Mouse (Mus musculus) bone marrow, adult 2 months (tissue): ENCODE measurements around the gene Soga3. TPM values are rescaled to one million over a fixed set of nuclear protein-coding genes. Genes with fewer than 3 reads are reported as not detected.

Experiments used
- H3K27ac ChIP-seq: fragments of 200-500 bp; 2 replicates; pipeline ENCODE4 v1.5.1; 2012; ENCODE audit warnings: low read depth, mild to moderate bottlenecking, control low read depth, inconsistent platforms, low read length; ENCODE audit not compliant: control insufficient read depth, poor library complexity, insufficient read depth
- H3K4me1 ChIP-seq: fragments of 200-500 bp; 2 replicates; pipeline ENCODE4 v1.6.1; 2011; ENCODE audit warnings: low read length; ENCODE audit not compliant: control insufficient read depth, insufficient read depth
- H3K4me3 ChIP-seq: fragments of 200-500 bp; replicated peaks from 2 replicates; pipeline ENCODE3; 2011; ENCODE audit warnings: mild to moderate bottlenecking, low read depth, low read length, control low read depth; ENCODE audit not compliant: control insufficient read depth
- CTCF ChIP-seq: fragments of 200-500 bp; IDR thresholded peaks from 2 replicates; pipeline ENCODE4 v1.5.1; 2011; ENCODE audit warnings: low read length, control low read depth; ENCODE audit not compliant: control insufficient read depth, insufficient read depth
- POLR2A ChIP-seq: fragments of 200-500 bp; IDR thresholded peaks from 2 replicates; pipeline ENCODE4 v1.6.1; 2011; ENCODE audit warnings: low read depth, mild to moderate bottlenecking, control low read depth, low read length, borderline replicate concordance; ENCODE audit not compliant: control insufficient read depth
- WGBS: fragments of 180-500 bp; shearing (Covaris S2); methylation state at CpG from one replicate; pipeline ENCODE4 v1.1.7; 2018; 5-methylcytosine and 5-hydroxymethylcytosine counted together
- polyA plus RNA-seq: library from polyadenylated mRNA; stranded (reverse); fragments of >200 nt; gene quantifications from 2 replicates; pipeline ENCODE4 v1.2.4, GENCODE M21; 2011; ENCODE audit warnings: low replicate concordance; ENCODE audit not compliant: missing spikeins, insufficient read depth, insufficient read length

Soga3 gene
- polyA plus RNA-seq = not detected in 2 replicates

GRCm38 (mm10) chr10:29143566-29144335, at the start of gene Soga3:
Gene Soga3 (plus strand): TSS chr10:29143839.
- Histone ChIP-seq H3K4me1 (no peaks in the 10 kb centered on the region), H3K4me3 (no peak within 1 kb of the TSS), H3K27ac (no peak within 1 kb of the TSS)
- no peak for TF ChIP-seq POLR2A
- TF ChIP-seq CTCF = no peak
- WGBS = 6% methylated on average over 34 of the region's 34 CpGs

GRCm38 (mm10) chr10:29106962-29107361, 36.7 kb upstream of the Soga3 start:
- no peak overlapping the region for H3K27ac ChIP-seq
- TF ChIP-seq CTCF (no peak), POLR2A (no peak)
- H3K4me3 ChIP-seq = no peak overlapping the region
- WGBS = 10% methylated on average over 4 of the region's 4 CpGs
- H3K4me1 ChIP-seq = no peaks in the 10 kb centered on the region

GRCm38 (mm10) chr10:29142556-29143105, 1.0 kb upstream of the Soga3 start:
- TF ChIP-seq CTCF = no peak
- no peak for TF ChIP-seq POLR2A
- WGBS = 28% methylated on average over 7 of the region's 7 CpGs
- Histone ChIP-seq H3K27ac (no peak overlapping the region), H3K4me3 (no peak overlapping the region), H3K4me1 (no peaks in the 10 kb centered on the region)

GRCm38 (mm10) chr10:29144612-29145405, 1.2 kb downstream of the Soga3 start:
- TF ChIP-seq CTCF (no peak), POLR2A (no peak)
- H3K27ac ChIP-seq = no peak overlapping the region

GRCm38 (mm10) chr10:29146198-29146857, 2.7 kb downstream of the Soga3 start:
- no peaks in the 10 kb centered on the region for H3K4me1 ChIP-seq
- 1% methylated on average over 22 of the region's 22 CpGs for WGBS
- no peak overlapping the region for H3K4me3 ChIP-seq
- no peak for TF ChIP-seq POLR2A
- no peak for TF ChIP-seq CTCF
- H3K27ac ChIP-seq = no peak overlapping the region

More at GRCm38 (mm10) chr10:29144612-29145405, 1.2 kb downstream of the Soga3 start:
- H3K4me1 ChIP-seq = no peaks in the 10 kb centered on the region
- WGBS = 21% methylated on average over 8 of the region's 12 CpGs
- H3K4me3 ChIP-seq = no peak overlapping the region

- Histone ChIP-seq H3K27ac (no peak overlapping the region), H3K4me1 (no peaks in the 10 kb centered on the region), H3K4me3 (no peak overlapping the region)
- 2% methylated on average over 63 of the region's 65 CpGs for WGBS
- TF ChIP-seq POLR2A (no peak), CTCF (no peak)
Measured at GRCm38 (mm10) chr10:29146858-29147640, 3.4 kb downstream of the Soga3 start.

GRCm38 (mm10) chr10:29147641-29147990, 4.0 kb downstream of the Soga3 start:
- Histone ChIP-seq H3K4me1 (no peaks in the 10 kb centered on the region), H3K27ac (no peak overlapping the region), H3K4me3 (no peak overlapping the region)
- 5% methylated on average over 12 of the region's 12 CpGs for WGBS
- TF ChIP-seq CTCF (no peak), POLR2A (no peak)

- H3K4me1 ChIP-seq = no peaks in the 10 kb centered on the region
- WGBS = 13% methylated on average over 21 of the region's 21 CpGs
- TF ChIP-seq CTCF (no peak), POLR2A (no peak)
- H3K27ac ChIP-seq = no peak overlapping the region
- H3K4me3 ChIP-seq = no peak overlapping the region
Measured at GRCm38 (mm10) chr10:29148076-29148475, 4.4 kb downstream of the Soga3 start.
